Mouse (Mus musculus) embryonic facial prominence, embryonic 12.5 days (tissue): ENCODE measurements around the gene Mbnl2. TPM values are rescaled to one million over a fixed set of nuclear protein-coding genes. Genes with fewer than 3 reads are reported as not detected.
A peak's percentile ranks its signal among the peaks of the same experiment; 100 is the strongest.

ENCODE experiments used
- ATAC-seq: fragments of 200-750 bp; cut with Nextera tagmentation; 2 replicates; pipeline ENCODE4 v1.8.0; 2017; ENCODE audit not compliant: insufficient number of reproducible peaks, insufficient read depth, low FRiP score, low TSS enrichment
- H3K27ac ChIP-seq: fragments of 300-500 bp; sonication (generic); 2 replicates; pipeline ENCODE4 v1.5.1; 2016; ENCODE audit warnings: mild to moderate bottlenecking
- H3K27me3 ChIP-seq: fragments of 300-500 bp; sonication (generic); 2 replicates; pipeline ENCODE4 v1.6.1; 2016; ENCODE audit warnings: mild to moderate bottlenecking, moderate library complexity
- H3K36me3 ChIP-seq: fragments of 300-500 bp; sonication (generic); 2 replicates; pipeline ENCODE4 v1.6.1; 2016; ENCODE audit warnings: mild to moderate bottlenecking
- H3K4me1 ChIP-seq: fragments of 300-500 bp; sonication (generic); 2 replicates; pipeline ENCODE4 v1.6.1; 2016
- H3K4me2 ChIP-seq: fragments of 300-500 bp; sonication (generic); replicated peaks from 2 replicates; pipeline ENCODE4 v1.6.1; 2016; ENCODE audit warnings: mild to moderate bottlenecking, moderate library complexity
- H3K4me3 ChIP-seq: fragments of 300-500 bp; sonication (generic); 2 replicates; pipeline ENCODE4 v1.5.1; 2016; ENCODE audit warnings: mild to moderate bottlenecking
- H3K9ac ChIP-seq: fragments of 300-500 bp; sonication (generic); 2 replicates; pipeline ENCODE4 v1.6.1; 2016; ENCODE audit warnings: mild to moderate bottlenecking, moderate library complexity
- H3K9me3 ChIP-seq: fragments of 300-500 bp; sonication (generic); 2 replicates; pipeline ENCODE4 v1.6.1; 2016; ENCODE audit warnings: mild to moderate bottlenecking, moderate library complexity
- WGBS: fragments of 180-500 bp; shearing (Covaris S2); methylation state at CpG from one replicate; pipeline ENCODE4 v1.1.7; 2016; 5-methylcytosine and 5-hydroxymethylcytosine counted together
- polyA plus RNA-seq: library from polyadenylated mRNA; unstranded; fragments of >200 nt; fragmentation: Nextera tagmentation; extraction: Ambion mirVana; gene quantifications from 2 replicates; pipeline ENCODE4 v1.2.1, GENCODE M21; 2016

Gene Mbnl2
- polyA plus RNA-seq, 1 experiment from 2014 or later: 93.2 TPM

GRCm38 (mm10) chr14:120292133-120292532 is 16.7 kb downstream of the Mbnl2 start:
- Histone ChIP-seq H3K27ac (peak overlapping the region; percentile 26), H3K36me3 (0 out of 2 replicates have a peak, but pooled peaks cover 7% of the 10 kb centered on the region), H3K4me1 (peaks cover 78% of the 10 kb centered on the region), H3K4me3 (no peak overlapping the region), H3K4me2 (no peak overlapping the region), H3K9ac (no peak overlapping the region), H3K27me3 (no peaks in the 10 kb centered on the region), H3K9me3 (no peaks in the 10 kb centered on the region)
- no peak for ATAC-seq
- 63% methylated on average over 5 of the region's 5 CpGs for WGBS

- Histone ChIP-seq H3K36me3 (0 out of 2 replicates have a peak, but pooled peaks cover 7% of the 10 kb centered on the region), H3K4me3 (no peak overlapping the region), H3K9ac (no peak overlapping the region), H3K27me3 (no peaks in the 10 kb centered on the region), H3K4me2 (no peak overlapping the region), H3K9me3 (no peaks in the 10 kb centered on the region), H3K27ac (peak overlapping the region; percentile 30; the same call in 1 of the 2 replicates), H3K4me1 (peaks cover 78% of the 10 kb centered on the region)
- ATAC-seq: no peak
- WGBS: 69% methylated on average over 6 of the region's 6 CpGs
These were observed 17.2 kb downstream of the Mbnl2 start for GRCm38 (mm10) chr14:120292617-120293195.

GRCm38 (mm10) chr14:120294480-120294879 is 19.0 kb downstream of the Mbnl2 start:
- H3K4me1 ChIP-seq: peaks cover 76% of the 10 kb centered on the region
- H3K9ac ChIP-seq: no peak overlapping the region
- no peak overlapping the region for H3K4me3 ChIP-seq
- no peak overlapping the region for H3K4me2 ChIP-seq
- WGBS: 81% methylated on average over 6 of the region's 6 CpGs
- H3K27me3 ChIP-seq: no peaks in the 10 kb centered on the region
- H3K9me3 ChIP-seq: no peaks in the 10 kb centered on the region
- H3K36me3 ChIP-seq: 0 out of 2 replicates have a peak, but pooled peaks cover 7% of the 10 kb centered on the region
- ATAC-seq: no peak
- peak overlapping the region; percentile 67 for H3K27ac ChIP-seq

DNA sequence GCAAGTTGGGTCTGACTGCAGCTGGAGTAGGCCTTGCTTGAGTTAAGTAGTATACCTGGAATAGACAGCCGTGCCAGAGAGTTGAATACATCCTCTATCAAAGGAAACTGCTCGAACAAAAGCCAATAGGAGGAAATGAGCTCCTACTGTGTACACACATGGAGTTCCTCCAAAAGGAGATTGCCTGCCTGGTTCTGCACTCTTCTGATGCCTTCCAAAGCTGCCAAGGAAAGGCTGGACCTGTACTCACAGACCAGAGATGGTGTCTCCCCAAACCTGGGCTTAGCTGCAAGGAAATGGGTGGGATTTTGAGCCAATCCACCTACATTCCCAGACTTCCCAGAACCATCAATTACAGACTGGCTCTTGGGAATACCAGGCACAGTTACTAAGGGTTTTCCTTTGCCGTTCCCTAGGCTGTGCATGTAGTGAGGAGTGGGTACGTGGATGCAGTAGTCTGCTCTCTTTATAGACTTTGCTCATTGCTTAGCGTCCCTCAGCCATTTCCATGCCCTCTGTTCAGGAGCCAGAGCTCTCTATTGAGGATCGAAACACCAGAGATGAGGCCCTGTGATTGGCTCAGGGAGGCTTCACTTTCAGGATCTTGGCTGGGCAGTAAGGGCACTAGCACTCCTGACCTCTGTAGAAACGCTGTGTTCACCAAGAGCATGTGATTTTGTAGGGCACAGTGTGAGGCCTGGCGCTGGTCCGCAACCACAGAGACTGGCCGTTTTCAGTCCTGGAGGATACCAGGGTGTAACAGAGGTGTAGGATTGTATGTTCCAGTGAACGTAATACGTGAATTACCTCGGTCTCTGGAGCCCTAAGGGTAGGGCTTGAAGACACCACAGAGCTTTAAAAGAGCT is 20.1 kb downstream of the Mbnl2 start:
- Histone ChIP-seq H3K4me1 (peaks cover 80% of the 10 kb centered on the region), H3K27ac (peak overlapping the region; percentile 86), H3K9ac (no peak overlapping the region; the same call in 1 of the 2 replicates), H3K9me3 (no peaks in the 10 kb centered on the region), H3K4me2 (peak overlapping the region; percentile 45; the same call in 1 of the 2 replicates), H3K36me3 (0 out of 2 replicates have a peak, but pooled peaks cover 6% of the 10 kb centered on the region), H3K4me3 (no peak overlapping the region), H3K27me3 (no peaks in the 10 kb centered on the region)
- ATAC-seq: no peak
- WGBS: 77% methylated on average over 13 of the region's 13 CpGs

GRCm38 (mm10) chr14:120296231-120297006 is 20.9 kb downstream of the Mbnl2 start:
- Histone ChIP-seq H3K36me3 (no peaks in the 10 kb centered on the region), H3K4me1 (peaks cover 76% of the 10 kb centered on the region), H3K27ac (peak overlapping the region; percentile 86), H3K9ac (peak overlapping the region; percentile 27), H3K9me3 (no peaks in the 10 kb centered on the region), H3K4me2 (peak overlapping the region; percentile 45), H3K27me3 (no peaks in the 10 kb centered on the region), H3K4me3 (no peak overlapping the region)
- no peak; the same call in 1 of the 2 replicates for ATAC-seq
- 53% methylated on average over 17 of the region's 17 CpGs for WGBS

DNA sequence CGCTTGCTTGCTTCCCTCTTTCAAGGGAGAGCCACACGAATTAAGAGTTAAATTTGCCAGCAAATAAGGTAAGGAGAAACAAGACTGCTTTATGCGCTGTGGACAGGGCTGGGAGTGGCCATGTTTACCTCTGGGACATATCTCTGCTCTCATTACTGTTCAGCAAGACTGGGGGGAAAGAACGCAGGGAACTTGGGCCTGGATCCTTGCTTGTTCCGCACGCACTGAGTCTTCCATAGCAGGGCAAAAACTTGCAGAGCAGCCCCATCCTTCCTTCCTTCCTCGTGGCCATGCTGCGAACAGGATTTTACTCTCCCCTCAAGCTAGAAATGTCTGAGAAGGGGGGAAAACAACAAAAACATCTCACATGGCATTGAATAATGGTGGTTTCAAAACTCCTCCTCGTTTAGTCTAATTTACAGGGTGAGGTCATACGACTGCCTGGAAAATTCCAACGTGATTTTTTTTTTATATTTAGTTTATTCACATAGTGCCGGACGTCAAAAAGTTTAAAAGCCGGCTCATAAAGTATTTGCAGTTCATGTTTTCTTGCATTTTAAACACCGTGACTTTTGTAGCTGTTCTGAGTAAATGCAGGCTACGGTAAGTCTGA is 21.8 kb downstream of the Mbnl2 start:
- Histone ChIP-seq H3K27me3 (no peaks in the 10 kb centered on the region), H3K9ac (peak overlapping the region; percentile 27; the same call in 1 of the 2 replicates), H3K36me3 (no peaks in the 10 kb centered on the region), H3K4me1 (peaks cover 68% of the 10 kb centered on the region), H3K9me3 (no peaks in the 10 kb centered on the region), H3K27ac (peak overlapping the region; percentile 86), H3K4me2 (peak overlapping the region; percentile 45), H3K4me3 (no peak overlapping the region)
- 19% methylated on average over 16 of the region's 16 CpGs for WGBS
- ATAC-seq: peak; percentile 55; the same call in 1 of the 2 replicates

DNA sequence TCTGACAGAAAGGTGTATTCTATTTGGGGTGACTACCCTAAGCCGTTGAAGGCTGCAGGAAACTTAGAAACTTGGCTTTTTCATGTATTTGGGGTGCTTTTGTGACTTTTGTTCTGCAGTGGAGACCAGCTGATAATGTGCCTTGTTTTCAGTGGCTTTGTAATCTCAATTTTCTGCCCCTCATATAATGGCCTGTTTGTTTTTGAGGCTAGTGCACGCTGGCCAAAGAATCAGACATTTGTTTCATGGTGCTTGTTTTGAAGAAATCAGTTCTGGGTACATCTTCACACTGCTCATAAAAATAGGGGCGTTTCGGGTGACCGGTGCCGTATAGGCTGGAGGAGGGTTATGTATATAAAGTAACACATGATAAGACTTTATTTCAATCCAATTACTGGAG is 22.4 kb downstream of the Mbnl2 start:
- Histone ChIP-seq H3K36me3 (no peaks in the 10 kb centered on the region), H3K4me1 (peaks cover 63% of the 10 kb centered on the region), H3K4me2 (peak overlapping the region; percentile 45), H3K9ac (no peak overlapping the region), H3K27ac (peak overlapping the region; percentile 86), H3K27me3 (no peaks in the 10 kb centered on the region), H3K4me3 (no peak overlapping the region), H3K9me3 (no peaks in the 10 kb centered on the region)
- WGBS: 62% methylated on average over 6 of the region's 6 CpGs
- no peak for ATAC-seq

- H3K36me3 ChIP-seq: no peaks in the 10 kb centered on the region
- peaks cover 64% of the 10 kb centered on the region for H3K4me1 ChIP-seq
- WGBS: 63% methylated on average over 5 of the region's 5 CpGs
- ATAC-seq: no peak
- H3K9me3 ChIP-seq: no peaks in the 10 kb centered on the region
- no peak overlapping the region for H3K4me3 ChIP-seq
- H3K27ac ChIP-seq: no peak overlapping the region
- H3K4me2 ChIP-seq: no peak overlapping the region
- no peak overlapping the region for H3K9ac ChIP-seq
- H3K27me3 ChIP-seq: no peaks in the 10 kb centered on the region
These were observed 23.0 kb downstream of the Mbnl2 start for GRCm38 (mm10) chr14:120298439-120298838.

DNA sequence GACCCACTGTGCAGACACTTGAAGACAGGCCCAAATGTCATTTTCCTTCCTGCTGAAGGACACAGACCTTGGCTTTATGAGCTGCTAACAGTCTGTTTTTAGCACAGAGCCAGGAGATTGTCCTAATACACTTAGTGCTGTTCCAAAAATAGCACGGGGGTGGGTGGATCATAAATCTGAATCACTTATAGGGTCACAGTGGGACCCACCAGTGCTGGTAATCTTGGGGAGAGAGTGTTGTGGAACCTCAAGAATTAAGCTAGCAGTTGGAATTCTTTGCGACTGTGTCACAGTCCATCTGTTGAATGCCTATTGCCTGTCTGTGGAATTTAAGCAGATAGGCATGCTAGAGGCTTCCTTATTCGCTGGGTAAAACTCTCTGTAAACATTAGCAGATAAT is 24.2 kb downstream of the Mbnl2 start:
- Histone ChIP-seq H3K4me3 (no peak overlapping the region), H3K27me3 (no peaks in the 10 kb centered on the region), H3K9me3 (no peaks in the 10 kb centered on the region), H3K9ac (no peak overlapping the region), H3K4me2 (no peak overlapping the region), H3K4me1 (peaks cover 65% of the 10 kb centered on the region), H3K36me3 (no peaks in the 10 kb centered on the region), H3K27ac (no peak overlapping the region)
- WGBS: 57% methylated on average over 3 of the region's 3 CpGs
- no peak for ATAC-seq

DNA sequence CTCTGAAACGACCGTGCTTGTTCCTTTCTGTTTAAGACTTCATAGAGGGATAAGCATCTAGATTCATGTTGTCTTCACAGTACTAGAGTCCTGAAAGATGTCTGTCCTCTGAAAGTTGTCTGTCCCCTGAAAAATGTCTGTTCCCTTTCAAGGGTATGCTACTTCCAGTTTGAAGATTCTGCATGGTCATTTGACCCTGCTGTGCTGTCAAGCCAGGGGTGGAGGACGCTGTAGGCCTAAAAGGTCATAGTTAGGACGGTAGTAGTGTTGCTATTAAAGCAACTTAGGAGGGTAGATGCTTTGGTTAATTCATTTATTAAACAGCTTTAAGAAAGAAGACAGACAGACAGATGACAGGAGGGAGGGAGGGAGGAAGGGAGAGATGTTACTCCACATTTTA is 24.7 kb downstream of the Mbnl2 start:
- H3K4me2 ChIP-seq: no peak overlapping the region
- no peak overlapping the region for H3K9ac ChIP-seq
- WGBS: 65% methylated on average over 4 of the region's 4 CpGs
- no peak overlapping the region for H3K4me3 ChIP-seq
- H3K27ac ChIP-seq: no peak overlapping the region
- no peak for ATAC-seq
- H3K4me1 ChIP-seq: peaks cover 63% of the 10 kb centered on the region
- no peaks in the 10 kb centered on the region for H3K9me3 ChIP-seq
- no peaks in the 10 kb centered on the region for H3K27me3 ChIP-seq
- no peaks in the 10 kb centered on the region for H3K36me3 ChIP-seq

- Histone ChIP-seq H3K9ac (no peak overlapping the region), H3K9me3 (no peaks in the 10 kb centered on the region), H3K4me3 (no peak overlapping the region), H3K27me3 (no peaks in the 10 kb centered on the region), H3K27ac (no peak overlapping the region), H3K4me2 (no peak overlapping the region), H3K4me1 (peaks cover 57% of the 10 kb centered on the region), H3K36me3 (no peaks in the 10 kb centered on the region)
- ATAC-seq: no peak
- 94% methylated on average over 4 of the region's 4 CpGs for WGBS
These were observed 25.3 kb downstream of the Mbnl2 start for GRCm38 (mm10) chr14:120300814-120301213.
